Mouse (Mus musculus) left cerebral cortex, postnatal 25 days (tissue): ENCODE data around the gene Gab1. TPM values are rescaled to one million over a fixed set of nuclear protein-coding genes. Genes with fewer than 3 reads are reported as not detected.
A peak's percentile ranks its signal among the peaks of the same experiment; 100 is the strongest.

Experiments used
- DNase-seq, 2 experiments: peaks; one replicate each; pipeline ENCODE4 v3.0.0; 2022; ENCODE audit warnings: low spot score in 2 of 2, mixed read lengths in 1 of 2
- intact Hi-C: fragments of 180-260 bp; cut with DNase I; formaldehyde crosslinking; loops from one replicate; pipeline ENCODE4 v1.15.1; 2025
- total RNA-seq, 2 experiments: library from RNA; stranded (reverse); gene quantifications; 2 replicates each; pipeline ENCODE4 v1.2.3; 2021

Gab1 gene
- total RNA-seq, 2 experiments from 2014 or later, result 13.6 to 14.1 TPM

- intact Hi-C loops, result no loop called here
- DNase-seq, result no peak
These were observed 100.0 kb downstream of the Gab1 start for GRCm38 (mm10) chr8:80780271-80780670.

- intact Hi-C loops, result no loop called here
- DNase-seq, result no peak
These were observed 103.9 kb downstream of the Gab1 start for GRCm38 (mm10) chr8:80776436-80776835.

- intact Hi-C loops, result loop anchor here (1.0 kb wide), 1 partner anchor 106 kb away; no protein-coding TSS in a partner anchor
- peak in 1 of 2 experiments; percentile 42 for DNase-seq
These were observed 107.4 kb downstream of the Gab1 start for GRCm38 (mm10) chr8:80772732-80773460.

GRCm38 (mm10) chr8:80768451-80768850 is 111.9 kb downstream of the Gab1 start:
- intact Hi-C loops, result no loop called here
- DNase-seq, result no peak

GRCm38 (mm10) chr8:80753017-80753715 is 127.2 kb downstream of the Gab1 start:
- DNase-seq, result peak; percentile 84 to 87
- intact Hi-C loops, result loop anchor here (2.0 to 5.0 kb wide), 3 partner anchors 124 to 1989 kb away; no protein-coding TSS in a partner anchor

GRCm38 (mm10) chr8:80752429-80752828 is 127.9 kb downstream of the Gab1 start:
- intact Hi-C loops, result loop anchor here (2.0 to 5.0 kb wide), 3 partner anchors 125 to 1990 kb away; no protein-coding TSS in a partner anchor
- no peak for DNase-seq

- intact Hi-C loops, result no loop called here
- no peak for DNase-seq
These were observed 131.2 kb downstream of the Gab1 start for GRCm38 (mm10) chr8:80749091-80749490.

GRCm38 (mm10) chr8:80739932-80740331 is 140.4 kb downstream of the Gab1 start:
- intact Hi-C loops, result loop anchor here (5.0 kb wide), 2 partner anchors 663 to 1028 kb away; partner anchors contain the start of genes Abce1 and Anapc10
- no peak for DNase-seq

GRCm38 (mm10) chr8:80739155-80739924 is 141.0 kb downstream of the Gab1 start, which contains the start of gene Smarca5:
Gene Smarca5 (minus strand): TSS chr8:80739497.
- DNase-seq, result peak; percentile 93 to 96
- intact Hi-C loops, result loop anchor here (5.0 kb wide), 1 partner anchor 1027 kb away; the partner anchor contains the start of genes Abce1 and Anapc10

GRCm38 (mm10) chr8:80738388-80739154 is 141.7 kb downstream of the Gab1 start:
- intact Hi-C loops, result loop anchor here (5.0 kb wide), 1 partner anchor 1026 kb away; the partner anchor contains the start of genes Abce1 and Anapc10

GRCm38 (mm10) chr8:80738046-80738387 is 142.3 kb downstream of the Gab1 start:
- DNase-seq, result no peak

More at GRCm38 (mm10) chr8:80738388-80739154, 141.7 kb downstream of the Gab1 start:
- DNase-seq, result peak; percentile 67 to 81

GRCm38 (mm10) chr8:80732326-80732725 is 148.0 kb downstream of the Gab1 start:
- intact Hi-C loops, result no loop called here
- no peak for DNase-seq

More at GRCm38 (mm10) chr8:80738046-80738387, 142.3 kb downstream of the Gab1 start:
- intact Hi-C loops, result loop anchor here (5.0 kb wide), 1 partner anchor 1026 kb away; the partner anchor contains the start of genes Abce1 and Anapc10

GRCm38 (mm10) chr8:80714461-80714860 is 165.9 kb downstream of the Gab1 start:
- intact Hi-C loops, result no loop called here
- no peak for DNase-seq

Other genes with a start within 250 kb of the Gab1 start
- 10 to 100 TPM; 54.3 to 54.6 TPM for gene Smarca5, start 141.0 kb downstream of the Gab1 start, total RNA-seq
- gene Usp38, start 134.4 kb upstream of the Gab1 start, total RNA-seq, result 10 to 100 TPM; 22.7 to 22.8 TPM